Mouse (Mus musculus): ENCODE measurements around the gene Kcnj1.

Gene Kcnj1

GRCm38 (mm10) chr9:32376863-32377590 is 4.7 kb downstream of the Kcnj1 start:
- TF ChIP-seq GATA4 (IDR thresholded peaks at IDR 0.05; ENCODE audit: insufficient replicate concordance, low read length) = no peak

GRCm38 (mm10) chr9:32384906-32385305 is 12.6 kb downstream of the Kcnj1 start:
- no peak for TF ChIP-seq GATA4 (IDR thresholded peaks at IDR 0.05; ENCODE audit: insufficient replicate concordance, low read length)

- TF ChIP-seq GATA4 (IDR thresholded peaks at IDR 0.05; ENCODE audit: insufficient replicate concordance, low read length) = no peak
These were observed 15.8 kb downstream of the Kcnj1 start for GRCm38 (mm10) chr9:32388120-32388519.

- no peak for TF ChIP-seq GATA4 (IDR thresholded peaks at IDR 0.05; ENCODE audit: insufficient replicate concordance, low read length)
These were observed 18.8 kb downstream of the Kcnj1 start for GRCm38 (mm10) chr9:32391092-32391491.

DNA sequence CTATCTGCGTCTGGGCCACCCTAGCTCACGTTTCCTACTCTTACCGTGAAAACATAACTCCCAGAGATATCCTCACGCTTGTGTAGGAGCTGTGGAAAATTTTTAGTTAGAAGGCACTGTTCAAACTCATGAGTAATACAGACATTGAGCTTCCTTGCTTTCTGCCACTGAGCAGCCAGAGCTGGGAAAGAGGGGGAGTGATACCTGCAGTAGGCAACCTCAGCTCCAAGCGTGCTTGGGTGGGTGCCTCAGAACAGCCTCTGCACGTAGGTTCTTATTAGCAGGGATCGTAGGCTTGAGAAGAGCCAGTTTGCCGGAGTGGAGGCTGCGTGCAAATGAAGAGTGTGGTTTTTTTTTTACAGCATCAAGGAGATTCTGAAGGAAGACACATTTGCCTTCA is 19.4 kb downstream of the Kcnj1 start:
- no peak for TF ChIP-seq GATA4 (IDR thresholded peaks at IDR 0.05; ENCODE audit: insufficient replicate concordance, low read length)

DNA sequence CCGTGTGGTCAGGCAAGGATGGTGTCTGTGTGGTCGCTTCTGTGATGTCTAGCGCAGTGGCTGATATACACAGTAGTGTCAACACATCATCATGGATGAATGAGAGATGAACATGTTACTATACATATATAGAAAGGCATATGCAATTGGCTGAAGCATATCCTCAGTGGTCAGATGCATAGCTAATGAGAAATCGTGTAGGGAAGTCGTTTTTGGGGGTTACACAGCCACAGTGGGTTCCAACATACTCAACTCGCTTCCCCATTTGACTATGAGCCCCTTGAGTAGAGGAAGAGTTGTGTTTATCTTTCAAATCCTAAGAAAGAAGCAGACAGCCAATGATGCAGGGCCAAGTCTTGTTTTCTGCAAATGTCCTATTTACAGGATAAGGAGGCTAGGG is 20.4 kb downstream of the Kcnj1 start:
- no peak for TF ChIP-seq GATA4 (IDR thresholded peaks at IDR 0.05; ENCODE audit: insufficient replicate concordance, low read length)

DNA sequence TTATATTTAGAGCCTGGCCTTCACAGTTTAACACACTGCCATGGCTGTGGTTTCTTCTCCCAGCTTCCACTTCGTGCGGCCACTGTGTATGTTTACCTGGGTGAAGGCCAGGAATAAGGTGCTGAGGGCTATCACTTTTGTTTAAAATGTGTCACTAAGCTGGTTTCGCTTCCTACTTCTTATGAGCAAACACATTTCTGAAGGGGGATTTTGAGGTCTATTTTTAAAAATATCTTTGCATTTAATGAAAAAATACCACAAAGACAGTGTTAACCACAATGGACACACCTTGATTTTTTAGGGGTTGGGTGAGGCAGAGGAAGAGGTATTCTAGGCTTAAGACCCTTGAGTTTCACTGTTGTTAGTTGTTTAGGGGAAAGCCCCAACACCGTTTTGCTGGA is 22.5 kb downstream of the Kcnj1 start:
- no peak for TF ChIP-seq GATA4 (IDR thresholded peaks at IDR 0.05; ENCODE audit: insufficient replicate concordance, low read length)

- no peak for TF ChIP-seq GATA4 (IDR thresholded peaks at IDR 0.05; ENCODE audit: insufficient replicate concordance, low read length)
These were observed 27.9 kb downstream of the Kcnj1 start for GRCm38 (mm10) chr9:32400212-32400611.

DNA sequence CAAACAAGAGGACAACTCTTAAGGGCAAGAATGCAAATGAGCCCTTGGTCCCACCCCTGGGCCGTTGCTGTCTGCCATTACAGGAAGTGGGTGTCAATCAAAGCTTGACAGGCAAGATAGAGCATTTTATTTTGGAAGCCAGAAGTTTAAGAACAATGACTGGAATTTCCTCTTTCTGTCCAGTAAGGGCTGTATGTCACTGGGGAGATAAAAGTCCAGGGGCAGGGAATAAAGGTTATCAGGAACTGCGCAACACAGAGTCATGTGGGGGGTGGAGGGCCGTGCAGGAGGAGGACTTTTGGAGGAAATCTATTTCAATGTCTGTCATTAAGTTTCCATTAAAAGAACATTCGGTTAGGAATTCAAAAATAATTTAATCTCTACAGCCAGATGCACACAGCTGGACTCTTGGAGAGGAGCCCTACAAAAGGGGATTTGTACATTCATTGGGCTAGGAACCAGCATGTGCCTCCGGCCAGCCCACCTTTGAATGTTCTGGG is 28.4 kb downstream of the Kcnj1 start:
- TF ChIP-seq GATA4 (IDR thresholded peaks at IDR 0.05; ENCODE audit: insufficient replicate concordance, low read length) = peak; percentile 100

- no peak for TF ChIP-seq GATA4 (IDR thresholded peaks at IDR 0.05; ENCODE audit: insufficient replicate concordance, low read length)
These were observed 33.1 kb downstream of the Kcnj1 start for GRCm38 (mm10) chr9:32405191-32405925.

DNA sequence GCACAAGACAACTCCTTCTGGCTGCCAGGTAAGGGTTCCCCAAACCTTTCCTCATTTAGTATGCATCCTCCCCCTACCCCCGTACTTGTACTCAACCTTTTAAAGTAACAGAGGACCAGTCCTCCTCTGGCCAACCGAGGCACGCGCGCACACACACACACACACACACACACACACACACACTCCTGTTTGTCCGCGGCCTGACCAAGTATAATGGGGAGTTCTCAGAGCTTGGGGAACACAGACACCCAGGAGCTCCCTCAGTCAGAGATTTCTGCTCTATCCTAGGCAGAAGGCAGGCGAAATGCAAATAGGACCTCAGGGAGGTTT is 36.4 kb downstream of the Kcnj1 start:
- TF ChIP-seq GATA4 (IDR thresholded peaks at IDR 0.05; ENCODE audit: insufficient replicate concordance, low read length) = no peak

- no peak for TF ChIP-seq GATA4 (IDR thresholded peaks at IDR 0.05; ENCODE audit: insufficient replicate concordance, low read length)
These were observed 37.0 kb downstream of the Kcnj1 start for GRCm38 (mm10) chr9:32409060-32409961.

- no peak for TF ChIP-seq GATA4 (IDR thresholded peaks at IDR 0.05; ENCODE audit: insufficient replicate concordance, low read length)
These were observed 38.4 kb downstream of the Kcnj1 start for GRCm38 (mm10) chr9:32410671-32411070.

- TF ChIP-seq GATA4 (IDR thresholded peaks at IDR 0.05; ENCODE audit: insufficient replicate concordance, low read length) = no peak
These were observed 39.2 kb downstream of the Kcnj1 start for GRCm38 (mm10) chr9:32411507-32411906.

- TF ChIP-seq GATA4 (IDR thresholded peaks at IDR 0.05; ENCODE audit: insufficient replicate concordance, low read length) = no peak
These were observed 40.7 kb downstream of the Kcnj1 start for GRCm38 (mm10) chr9:32412836-32413580.

Data from liver, adult (tissue).